Mouse (Mus musculus): ENCODE data around the gene Rhbdd2. TPM values are rescaled to one million over a fixed set of nuclear protein-coding genes. Genes with fewer than 3 reads are reported as not detected.

Gene Rhbdd2
- total and polyA plus RNA-seq, 3 experiments: 3.7 to 21.3 (median 6.4) TPM

- dilution Hi-C loops (cut with MboI; ENCODE audit: extremely low pct_ligation_motif_present, extremely low pct_unique_long_range_greater_than_20kb, low sequenced_read_pairs) (no loop called here), in situ Hi-C loops (cut with MboI; ENCODE audit: low pct_ligation_motif_present, low pct_unique_long_range_greater_than_20kb, low sequenced_read_pairs) (no loop called here)
- H3K9me3 ChIP-seq (replicated peaks; ENCODE audit: low read length): peaks cover 1% of the 10 kb centered on the region
- TF ChIP-seq HCFC1 (IDR thresholded peaks at IDR 0.05; ENCODE audit: low read depth, low read length): no peak
- no peak for TF ChIP-seq GABPA (IDR thresholded peaks at IDR 0.05; ENCODE audit: insufficient replicate concordance, low read depth, low read length)
- no peak for TF ChIP-seq NELFE (IDR thresholded peaks at IDR 0.05; ENCODE audit: low read depth, low read length)
- H3K79me2 ChIP-seq (replicated peaks; ENCODE audit: control insufficient read depth, extremely low read depth, insufficient read depth, poor library complexity, severe bottlenecking): no peaks in the 10 kb centered on the region
- H3K36me3 ChIP-seq (replicated peaks in 1 of 2; ENCODE audit: control insufficient read depth in 1 of 2, insufficient read depth in 1 of 2, low read length in 1 of 2): no peaks in the 10 kb centered on the region
- no peaks in the 10 kb centered on the region for H3K27me3 ChIP-seq (replicated peaks)
- peaks cover 4 to 32% of the 10 kb centered on the region in 2 experiments for H3K4me1 ChIP-seq (ENCODE audit: control insufficient read depth in 1 of 2, insufficient read depth in 2 of 2)
- no peak overlapping the region for H3K4me3 ChIP-seq (replicated peaks in 1 of 3; ENCODE audit: low read depth in 2 of 3, low read length in 2 of 3, poor library complexity in 1 of 3)
- DNase-seq (ENCODE audit: extremely low read depth): no peak
- H3K4me2 ChIP-seq (ENCODE audit: insufficient read depth, low read depth, poor library complexity, severe bottlenecking): no peak overlapping the region
- H3K9ac ChIP-seq (ENCODE audit: insufficient read depth, low read depth): no peak overlapping the region
- H3K27ac ChIP-seq (ENCODE audit: insufficient read depth, low read depth): no peak overlapping the region
Observed at GRCm38 (mm10) chr5:135670881-135671280, 38.5 kb downstream of the Rhbdd2 start.

DNA sequence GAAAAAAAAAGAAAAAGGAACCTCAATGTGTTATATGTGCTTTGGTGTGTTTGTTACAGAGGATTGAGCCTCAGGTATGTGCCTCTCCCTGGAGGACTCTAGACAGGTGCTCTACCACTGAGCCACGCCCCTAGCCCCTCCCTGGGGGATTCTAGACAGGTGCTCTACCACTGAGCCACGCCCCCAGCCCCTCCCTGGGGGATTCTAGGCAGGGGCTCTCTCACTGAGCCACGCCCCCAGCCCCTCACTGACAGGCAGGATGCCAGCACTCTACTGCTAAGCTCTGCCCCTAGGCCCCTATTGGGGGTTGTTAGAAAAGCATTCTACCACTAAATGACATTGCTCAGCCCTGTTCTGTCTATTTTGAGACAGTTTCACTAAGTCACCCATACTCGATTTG lies 40.1 kb downstream of the Rhbdd2 start:
- Histone ChIP-seq H3K9ac (ENCODE audit: insufficient read depth, low read depth) (no peak overlapping the region), H3K27me3 (replicated peaks) (no peaks in the 10 kb centered on the region), H3K36me3 (replicated peaks in 1 of 2; ENCODE audit: control insufficient read depth in 1 of 2, insufficient read depth in 1 of 2, low read length in 1 of 2) (no peaks in the 10 kb centered on the region), H3K79me2 (replicated peaks; ENCODE audit: control insufficient read depth, extremely low read depth, insufficient read depth, poor library complexity, severe bottlenecking) (no peaks in the 10 kb centered on the region), H3K27ac (ENCODE audit: insufficient read depth, low read depth) (no peak overlapping the region), H3K4me1 (ENCODE audit: control insufficient read depth in 1 of 2, insufficient read depth in 2 of 2) (peaks cover 4 to 32% of the 10 kb centered on the region in 2 experiments), H3K4me3 (replicated peaks in 1 of 3; ENCODE audit: low read depth in 2 of 3, low read length in 2 of 3, poor library complexity in 1 of 3) (no peak overlapping the region), H3K4me2 (ENCODE audit: insufficient read depth, low read depth, poor library complexity, severe bottlenecking) (no peak overlapping the region), H3K9me3 (replicated peaks; ENCODE audit: low read length) (no peaks in the 10 kb centered on the region)
- dilution Hi-C loops (cut with MboI; ENCODE audit: extremely low pct_ligation_motif_present, extremely low pct_unique_long_range_greater_than_20kb, low sequenced_read_pairs) (no loop called here), in situ Hi-C loops (cut with MboI; ENCODE audit: low pct_ligation_motif_present, low pct_unique_long_range_greater_than_20kb, low sequenced_read_pairs) (no loop called here)
- no peak for DNase-seq (ENCODE audit: extremely low read depth)
- TF ChIP-seq SMC3 (IDR thresholded peaks at IDR 0.05; ENCODE audit: low read depth, low read length): no peak
- no peak for TF ChIP-seq CHD2 (IDR thresholded peaks at IDR 0.05; ENCODE audit: low read length)
- TF ChIP-seq PAX5 (IDR thresholded peaks at IDR 0.05; ENCODE audit: low read length): no peak
- no peak for TF ChIP-seq POLR2A (IDR thresholded peaks at IDR 0.05; ENCODE audit: low read depth, low read length)
- no peak for TF ChIP-seq E2F4 (IDR thresholded peaks at IDR 0.05; ENCODE audit: insufficient replicate concordance, low read depth, low read length)
- TF ChIP-seq BHLHE40 (IDR thresholded peaks at IDR 0.05; ENCODE audit: low read depth, low read length): no peak
- no peak for TF ChIP-seq USF2 (conservative IDR thresholded peaks at IDR 0.05; ENCODE audit: low read depth, low read length)
- TF ChIP-seq ZNF384 (IDR thresholded peaks at IDR 0.05; ENCODE audit: low read depth, low read length): no peak
- no peak for TF ChIP-seq JUND (conservative IDR thresholded peaks at IDR 0.05; ENCODE audit: low read depth, low read length)
- TF ChIP-seq HCFC1 (IDR thresholded peaks at IDR 0.05; ENCODE audit: low read depth, low read length): no peak
- no peak for TF ChIP-seq RAD21 (IDR thresholded peaks at IDR 0.05; ENCODE audit: low read depth, low read length)
- no peak for TF ChIP-seq EP300 (IDR thresholded peaks at IDR 0.05; ENCODE audit: low read length)
- TF ChIP-seq POLR2AphosphoS2 (IDR thresholded peaks at IDR 0.05; ENCODE audit: low read depth, low read length): no peak
- no peak for TF ChIP-seq GABPA (IDR thresholded peaks at IDR 0.05; ENCODE audit: insufficient replicate concordance, low read depth, low read length)

- dilution Hi-C loops (cut with MboI; ENCODE audit: extremely low pct_ligation_motif_present, extremely low pct_unique_long_range_greater_than_20kb, low sequenced_read_pairs) (no loop called here), in situ Hi-C loops (cut with MboI; ENCODE audit: low pct_ligation_motif_present, low pct_unique_long_range_greater_than_20kb, low sequenced_read_pairs) (no loop called here)
- no peaks in the 10 kb centered on the region for H3K27me3 ChIP-seq (replicated peaks)
Observed at GRCm38 (mm10) chr5:135672980-135673379, 40.6 kb downstream of the Rhbdd2 start.

More at GRCm38 (mm10) chr5:135672980-135673379, 40.6 kb downstream of the Rhbdd2 start:
- H3K36me3 ChIP-seq (replicated peaks in 1 of 2; ENCODE audit: control insufficient read depth in 1 of 2, insufficient read depth in 1 of 2, low read length in 1 of 2): no peaks in the 10 kb centered on the region
- peaks cover 4 to 32% of the 10 kb centered on the region in 2 experiments for H3K4me1 ChIP-seq (ENCODE audit: control insufficient read depth in 1 of 2, insufficient read depth in 2 of 2)
- no peak for DNase-seq (ENCODE audit: extremely low read depth)
- no peak overlapping the region for H3K4me3 ChIP-seq (replicated peaks in 1 of 3; ENCODE audit: low read depth in 2 of 3, low read length in 2 of 3, poor library complexity in 1 of 3)
- TF ChIP-seq CTCF (conservative IDR thresholded peaks at IDR 0.05 in 1 of 2, IDR thresholded peaks at IDR 0.05 in 1 of 2; ENCODE audit: low read depth in 2 of 2, low read length in 2 of 2) (no peak), POLR2AphosphoS2 (IDR thresholded peaks at IDR 0.05; ENCODE audit: low read depth, low read length) (no peak), E2F4 (IDR thresholded peaks at IDR 0.05; ENCODE audit: insufficient replicate concordance, low read depth, low read length) (no peak), SIN3A (IDR thresholded peaks at IDR 0.05; ENCODE audit: low read length) (no peak), MAX (IDR thresholded peaks at IDR 0.05; ENCODE audit: low read length) (no peak), MAFK (IDR thresholded peaks at IDR 0.05; ENCODE audit: insufficient replicate concordance, low read length) (no peak), UBTF (IDR thresholded peaks at IDR 0.05; ENCODE audit: low read depth, low read length) (no peak)
- no peaks in the 10 kb centered on the region for H3K79me2 ChIP-seq (replicated peaks; ENCODE audit: control insufficient read depth, extremely low read depth, insufficient read depth, poor library complexity, severe bottlenecking)
- H3K9me3 ChIP-seq (replicated peaks; ENCODE audit: low read length): no peaks in the 10 kb centered on the region
- H3K9ac ChIP-seq (ENCODE audit: insufficient read depth, low read depth): no peak overlapping the region
- H3K27ac ChIP-seq (ENCODE audit: insufficient read depth, low read depth): no peak overlapping the region
- H3K4me2 ChIP-seq (ENCODE audit: insufficient read depth, low read depth, poor library complexity, severe bottlenecking): no peak overlapping the region
